Mouse (Mus musculus) ES-Bruce4 (cell line): Measurements from ENCODE around the gene Gm19684.
"Not testable (repeated sequence)": the region's sequence is repeated elsewhere in the genome, so short reads cannot be mapped to it uniquely, and the experiment has no call there.

ENCODE experiments used
- CTCF ChIP-seq: IDR thresholded peaks from one replicate; pipeline ENCODE4 v1.8.1; 2011; ENCODE audit warnings: low read depth, low read length
- EP300 ChIP-seq: IDR thresholded peaks from 2 replicates; pipeline ENCODE4 v1.6.1; 2011; ENCODE audit warnings: low read depth, low read length; ENCODE audit not compliant: insufficient read depth
- POLR2A ChIP-seq: IDR thresholded peaks from one replicate; pipeline ENCODE4 v1.8.1; 2011; ENCODE audit warnings: low read length; ENCODE audit not compliant: insufficient read depth

DNA sequence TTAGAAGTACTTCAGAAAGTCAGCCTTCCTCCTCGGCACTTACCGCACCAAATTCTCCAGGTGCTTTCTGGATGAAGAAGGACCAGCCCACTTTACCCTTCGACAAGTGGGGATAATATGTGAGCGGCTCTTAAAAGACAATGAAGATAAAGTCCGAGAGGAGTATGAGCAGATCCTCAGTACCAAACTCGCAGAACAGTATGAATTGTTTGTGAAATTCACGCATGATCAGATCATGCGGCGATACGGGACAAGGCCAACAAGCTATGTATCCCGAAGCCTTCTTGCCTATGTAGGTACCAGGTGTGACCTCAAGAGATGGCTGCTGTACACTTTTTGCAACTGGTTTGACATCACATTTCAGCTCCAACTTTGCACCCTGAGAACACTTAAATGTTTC, 36.8 kb downstream of the Gm19684 start:
- not testable (repeated sequence) for TF ChIP-seq CTCF, POLR2A, EP300
